Mouse (Mus musculus) cerebellum, adult 11 months (tissue): ENCODE results near the gene Tomt.

Experiments
- DNase-seq: peaks from one replicate; pipeline ENCODE4 v3.0.0; 2022

Gene Tomt

DNA sequence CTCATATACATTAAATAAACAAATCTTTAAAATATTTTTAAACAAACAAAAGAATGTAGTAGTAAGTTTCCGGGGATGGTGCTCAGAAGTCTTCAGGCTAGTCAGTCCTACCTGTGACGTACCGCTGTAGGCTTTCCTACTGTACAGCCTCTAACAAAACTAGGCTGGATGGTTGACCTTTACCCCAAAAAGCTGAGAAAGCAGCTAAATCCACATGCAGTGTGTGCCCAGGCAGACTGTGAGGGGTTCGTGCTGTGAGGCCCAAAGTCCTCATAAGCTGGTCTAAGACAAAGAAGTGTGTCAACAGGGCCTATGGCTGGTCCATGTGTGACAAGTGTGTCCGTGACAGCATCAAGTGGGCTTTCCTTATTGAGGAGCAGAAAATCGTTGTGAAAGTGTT lies 53.3 kb downstream of the Tomt start:
- no peak for DNase-seq

DNA sequence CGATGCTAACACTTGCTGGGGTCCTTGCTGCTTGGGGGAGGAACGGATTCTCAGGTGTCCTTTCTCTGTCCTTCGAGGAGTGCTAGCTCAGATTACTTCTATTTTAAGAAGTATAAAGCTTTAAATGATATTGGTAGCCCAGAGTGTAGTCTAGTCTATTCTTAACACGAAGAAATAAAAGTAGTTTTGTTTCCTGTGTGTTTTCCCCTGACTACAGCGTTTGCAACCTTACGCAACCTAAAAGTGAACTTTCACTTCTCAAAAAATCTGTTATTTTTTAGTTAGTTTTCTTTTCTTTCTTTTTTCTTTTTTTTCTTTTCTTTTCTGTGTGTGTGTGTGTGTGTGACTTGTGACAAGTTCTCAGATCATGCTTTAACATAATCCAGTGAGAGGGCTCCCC lies 54.5 kb downstream of the Tomt start:
- no peak for DNase-seq
